Mouse (Mus musculus) liver, postnatal 0 days (tissue): ENCODE results near the gene Guca1b.

Experiments
- CTCF ChIP-seq: sonication (generic); IDR thresholded peaks from 2 replicates; pipeline ENCODE4 v1.5.1; 2016; ENCODE audit warnings: antibody characterized with exemption, low read depth
- EP300 ChIP-seq: IDR thresholded peaks from 2 replicates; pipeline ENCODE4 v1.6.1; 2016; ENCODE audit warnings: antibody characterized with exemption, low read depth, mild to moderate bottlenecking

DNA sequence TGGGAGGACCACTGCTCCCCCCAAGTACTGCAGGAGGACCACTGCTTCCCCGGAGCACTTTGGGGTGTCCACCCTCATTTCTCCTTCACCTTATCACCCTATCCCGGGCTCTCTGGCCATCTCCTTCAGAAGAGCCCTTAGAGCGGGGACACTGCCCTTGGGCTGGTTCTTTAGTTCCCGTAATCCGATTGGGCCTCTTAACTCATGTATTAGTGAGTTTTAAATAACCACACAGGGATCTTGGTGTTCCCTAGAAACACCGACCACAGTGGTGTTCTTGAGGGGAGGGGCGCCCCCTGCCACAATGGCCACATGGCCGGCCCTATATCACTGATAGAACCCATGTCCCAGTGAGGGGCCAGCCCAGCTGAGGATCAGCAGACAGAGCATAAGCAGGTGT is 13.9 kb downstream of the Guca1b start:
- TF ChIP-seq EP300 (no peak), CTCF (no peak)
